Mouse (Mus musculus): ENCODE measurements at regions not wholly inside any gene's neighbourhood (a gene's known extent, or its start where the extent isn't known, plus 50 kb on each side); places are given as distances from the start of the nearest gene placed in this dataset.

- in situ Hi-C loops (cut with MboI; ENCODE audit: low pct_unique_long_range_greater_than_20kb in 1 of 2, low sequenced_read_pairs in 2 of 2, unreplicated experiment in 1 of 2), result no loop called here
Measured at GRCm38 (mm10) chr3:130863376-130863775, 133.2 kb upstream of the Rpl34 start.

DNA sequence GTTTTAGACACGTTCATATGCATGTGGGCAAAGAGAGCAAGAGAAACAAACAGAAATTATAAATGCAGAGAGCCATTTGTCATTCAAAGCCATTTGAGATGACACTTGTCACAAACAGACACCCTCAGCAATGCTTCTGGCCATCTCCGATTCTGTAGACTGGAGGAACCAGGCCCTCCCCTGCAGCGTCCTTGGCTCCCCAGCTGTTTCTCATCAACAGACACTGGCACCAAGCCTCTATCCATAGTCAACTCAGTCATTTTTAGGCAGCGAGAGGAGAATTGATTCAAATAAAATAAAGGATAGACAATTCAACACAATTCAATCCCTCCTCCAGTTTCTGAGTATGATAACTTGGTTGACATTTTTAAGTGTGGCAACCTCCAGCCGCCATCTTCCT is 130.1 kb upstream of the Rpl34 start:
- in situ Hi-C loops (cut with MboI; ENCODE audit: low pct_unique_long_range_greater_than_20kb in 1 of 2, low sequenced_read_pairs in 2 of 2, unreplicated experiment in 1 of 2), result no loop called here

DNA sequence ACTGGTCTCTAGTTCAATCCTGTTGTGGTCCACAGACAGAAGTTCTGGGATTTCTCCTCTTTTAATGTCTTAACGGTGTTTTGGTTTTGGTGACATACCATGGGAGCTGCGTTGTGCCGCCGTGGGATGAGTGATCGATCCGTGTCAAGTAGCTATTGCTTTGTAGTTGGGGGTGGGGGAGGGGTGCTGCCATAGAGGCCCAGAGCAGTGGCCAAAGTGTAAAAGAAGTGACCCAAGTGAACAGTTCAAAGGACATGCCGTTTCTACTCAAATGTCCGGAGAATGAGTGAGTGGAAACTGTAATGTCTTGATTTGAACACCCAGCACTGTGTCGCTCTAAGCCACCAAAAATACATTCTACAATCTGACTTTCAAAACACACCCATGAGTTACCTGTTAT is 123.7 kb upstream of the Rpl34 start:
- in situ Hi-C loops (cut with MboI; ENCODE audit: low pct_unique_long_range_greater_than_20kb in 1 of 2, low sequenced_read_pairs in 2 of 2, unreplicated experiment in 1 of 2), result no loop called here

- in situ Hi-C loops (cut with MboI; ENCODE audit: low pct_unique_long_range_greater_than_20kb in 1 of 2, low sequenced_read_pairs in 2 of 2, unreplicated experiment in 1 of 2), result no loop called here
Measured at GRCm38 (mm10) chr3:130850766-130851308, 120.6 kb upstream of the Rpl34 start.

DNA sequence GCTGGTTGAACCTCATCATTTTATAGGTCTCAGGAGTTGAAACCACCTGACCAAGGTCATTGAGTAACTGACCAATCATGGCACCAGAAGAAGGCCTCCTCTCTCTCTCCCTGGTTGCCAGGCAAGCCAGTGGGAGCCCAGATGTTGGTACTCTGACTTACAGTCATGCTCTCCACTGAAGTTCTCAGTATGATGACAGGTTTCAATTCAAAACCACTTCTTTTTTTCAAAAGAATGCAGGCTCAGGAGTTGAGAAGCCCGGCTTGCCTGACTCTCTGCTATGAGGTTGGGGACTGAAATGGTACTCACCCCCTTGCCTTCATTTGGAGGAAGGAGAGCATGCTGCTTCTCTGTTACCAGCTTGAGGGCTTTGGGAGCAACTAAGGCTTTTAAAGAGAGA is 111.6 kb upstream of the Rpl34 start:
- in situ Hi-C loops (cut with MboI; ENCODE audit: low pct_unique_long_range_greater_than_20kb in 1 of 2, low sequenced_read_pairs in 2 of 2, unreplicated experiment in 1 of 2), result no loop called here

- in situ Hi-C loops (cut with MboI; ENCODE audit: low pct_unique_long_range_greater_than_20kb in 1 of 2, low sequenced_read_pairs in 2 of 2, unreplicated experiment in 1 of 2), result no loop called here
Measured at GRCm38 (mm10) chr3:130839924-130840440, 109.8 kb upstream of the Rpl34 start.

DNA sequence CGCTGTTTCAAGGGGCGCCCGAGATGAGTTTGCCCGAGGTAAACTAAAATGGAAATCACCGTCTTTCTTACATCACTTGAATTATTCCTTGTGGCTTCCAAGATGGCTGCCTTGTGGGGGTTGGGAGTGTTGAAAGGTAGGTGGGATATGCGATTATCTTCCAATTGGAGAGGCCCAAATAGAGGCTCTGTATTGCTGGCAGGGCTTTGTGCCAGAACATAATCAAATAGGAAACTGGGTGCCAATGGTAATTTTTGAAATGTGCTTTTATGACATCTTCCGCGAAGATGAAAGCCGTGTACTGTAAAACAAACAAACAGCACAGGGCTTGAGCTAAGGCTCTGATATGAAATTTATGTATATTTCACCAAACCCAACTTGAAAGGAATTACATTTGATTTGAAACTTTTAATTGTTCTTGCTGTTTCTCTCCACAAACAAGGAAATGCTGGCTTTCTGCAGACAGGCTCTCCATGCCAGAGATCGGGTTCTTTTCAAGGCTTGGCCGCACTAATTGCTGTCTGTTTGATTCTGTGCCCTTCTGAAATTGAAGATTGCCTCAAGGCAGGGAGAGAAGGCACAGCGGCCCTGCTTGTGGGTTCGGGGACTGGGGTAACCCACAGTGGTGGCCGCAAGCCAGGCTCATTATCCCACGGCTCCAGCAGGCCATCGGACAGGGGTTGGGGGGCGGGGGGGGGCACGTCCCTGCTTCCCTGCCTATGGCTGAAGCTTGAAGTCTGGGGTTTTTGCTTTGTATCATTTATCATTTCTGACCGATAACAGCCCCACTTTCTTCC is 108.6 kb upstream of the Rpl34 start:
- in situ Hi-C loops (cut with MboI; ENCODE audit: low pct_unique_long_range_greater_than_20kb in 1 of 2, low sequenced_read_pairs in 2 of 2, unreplicated experiment in 1 of 2), result no loop called here

DNA sequence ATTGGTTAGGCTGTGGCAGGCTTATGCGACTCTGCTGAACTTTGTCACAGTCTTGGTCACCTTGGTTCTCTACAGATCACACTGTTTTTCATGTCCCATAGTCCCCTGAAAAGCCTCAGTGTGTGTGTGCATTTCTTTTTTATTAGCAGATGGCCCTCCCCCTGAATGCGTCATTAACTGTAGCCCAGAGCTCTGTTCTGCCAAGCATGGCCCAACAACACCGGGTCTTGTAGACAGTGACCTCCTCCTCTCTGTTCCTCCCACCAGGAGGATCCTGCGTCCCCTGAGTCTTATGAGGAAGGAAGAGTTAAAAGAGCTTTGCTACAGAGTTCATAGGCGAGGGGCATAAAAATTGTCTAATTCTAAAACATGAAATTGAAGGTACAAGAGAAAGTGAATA is 103.5 kb upstream of the Rpl34 start:
- in situ Hi-C loops (cut with MboI; ENCODE audit: low pct_unique_long_range_greater_than_20kb in 1 of 2, low sequenced_read_pairs in 2 of 2, unreplicated experiment in 1 of 2), result no loop called here

GRCm38 (mm10) chr3:130833082-130833481 is 102.9 kb upstream of the Rpl34 start:
- in situ Hi-C loops (cut with MboI; ENCODE audit: low pct_unique_long_range_greater_than_20kb in 1 of 2, low sequenced_read_pairs in 2 of 2, unreplicated experiment in 1 of 2), result no loop called here

DNA sequence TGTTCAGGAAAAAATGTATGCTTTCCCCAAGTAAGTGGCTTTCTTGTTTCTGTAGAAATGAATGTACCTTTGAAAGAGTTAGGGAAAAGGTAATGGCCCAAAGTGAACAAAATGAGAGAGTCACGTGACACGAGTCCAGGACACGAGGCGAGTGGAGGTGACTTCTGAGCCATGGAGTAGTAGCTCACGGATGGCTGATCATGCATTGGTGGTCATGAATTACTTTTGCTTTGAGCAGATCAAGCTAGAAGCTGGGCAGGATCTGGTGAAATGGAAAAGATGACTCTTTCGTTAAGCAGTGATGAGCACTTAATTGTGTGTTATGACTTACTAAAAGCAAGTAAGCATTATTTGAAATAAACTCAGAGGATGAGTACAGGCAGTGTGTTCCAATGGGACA is 101.6 kb upstream of the Rpl34 start:
- in situ Hi-C loops (cut with MboI; ENCODE audit: low pct_unique_long_range_greater_than_20kb in 1 of 2, low sequenced_read_pairs in 2 of 2, unreplicated experiment in 1 of 2), result no loop called here

DNA sequence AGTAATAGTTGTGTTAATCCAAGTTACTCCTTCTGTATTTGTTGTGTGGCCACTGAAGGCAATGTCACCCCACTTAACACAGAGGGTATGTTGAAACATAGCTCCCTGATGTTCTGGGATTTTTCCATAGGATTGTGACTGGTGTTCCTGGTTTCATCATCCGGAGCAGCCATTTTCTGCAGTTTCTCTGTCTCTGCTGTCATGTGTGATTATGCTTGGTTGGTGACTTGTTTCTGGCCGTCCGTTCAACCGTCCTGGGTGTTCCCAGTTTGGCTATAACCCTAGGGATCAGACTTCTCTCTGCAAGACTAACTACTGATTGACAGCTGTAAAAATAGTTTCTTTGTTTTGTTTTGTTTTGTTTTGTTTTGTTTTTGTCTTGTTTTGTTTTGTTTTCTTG is 98.1 kb upstream of the Rpl34 start:
- in situ Hi-C loops (cut with MboI; ENCODE audit: low pct_unique_long_range_greater_than_20kb in 1 of 2, low sequenced_read_pairs in 2 of 2, unreplicated experiment in 1 of 2), result no loop called here

- in situ Hi-C loops (cut with MboI; ENCODE audit: low pct_unique_long_range_greater_than_20kb in 1 of 2, low sequenced_read_pairs in 2 of 2, unreplicated experiment in 1 of 2), result no loop called here
Measured at GRCm38 (mm10) chr3:130827934-130828333, 97.7 kb upstream of the Rpl34 start.

DNA sequence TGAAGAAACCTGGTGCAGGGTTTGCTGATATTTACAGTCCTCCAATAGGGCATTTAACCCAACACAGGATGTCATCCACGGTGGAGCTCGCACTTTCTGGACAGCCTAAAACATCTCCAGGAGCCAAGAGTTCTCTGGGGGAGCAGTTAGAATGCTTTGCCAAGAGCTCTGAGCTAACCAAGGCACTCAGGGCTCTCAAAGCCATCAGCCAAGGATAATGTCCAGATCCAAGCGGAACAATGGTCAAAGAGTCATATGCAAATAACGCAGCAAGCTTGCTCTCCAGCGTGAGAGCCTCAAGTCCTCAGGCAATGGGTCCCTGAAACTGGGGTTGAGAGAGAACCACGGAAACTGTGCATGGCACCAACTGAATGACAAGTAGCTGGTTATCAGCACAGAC is 96.8 kb upstream of the Rpl34 start:
- in situ Hi-C loops (cut with MboI; ENCODE audit: low pct_unique_long_range_greater_than_20kb in 1 of 2, low sequenced_read_pairs in 2 of 2, unreplicated experiment in 1 of 2), result no loop called here

DNA sequence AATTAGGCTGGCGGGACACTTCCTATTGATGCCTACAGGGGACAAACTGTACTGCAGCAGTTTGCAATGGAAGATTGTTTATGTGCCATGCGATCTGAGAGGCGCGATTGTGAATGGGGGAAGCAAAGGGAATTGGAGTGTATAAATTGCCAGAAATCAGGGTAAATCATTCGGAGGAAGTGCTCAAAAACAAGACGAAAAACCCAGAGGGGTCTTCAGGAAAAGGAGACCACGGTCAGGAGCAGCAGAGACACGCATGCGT is 89.6 kb upstream of the Rpl34 start:
- in situ Hi-C loops (cut with MboI; ENCODE audit: low pct_unique_long_range_greater_than_20kb in 1 of 2, low sequenced_read_pairs in 2 of 2, unreplicated experiment in 1 of 2), result no loop called here

GRCm38 (mm10) chr3:130819031-130819836 is 89.0 kb upstream of the Rpl34 start:
- in situ Hi-C loops (cut with MboI; ENCODE audit: low pct_unique_long_range_greater_than_20kb in 1 of 2, low sequenced_read_pairs in 2 of 2, unreplicated experiment in 1 of 2), result no loop called here

DNA sequence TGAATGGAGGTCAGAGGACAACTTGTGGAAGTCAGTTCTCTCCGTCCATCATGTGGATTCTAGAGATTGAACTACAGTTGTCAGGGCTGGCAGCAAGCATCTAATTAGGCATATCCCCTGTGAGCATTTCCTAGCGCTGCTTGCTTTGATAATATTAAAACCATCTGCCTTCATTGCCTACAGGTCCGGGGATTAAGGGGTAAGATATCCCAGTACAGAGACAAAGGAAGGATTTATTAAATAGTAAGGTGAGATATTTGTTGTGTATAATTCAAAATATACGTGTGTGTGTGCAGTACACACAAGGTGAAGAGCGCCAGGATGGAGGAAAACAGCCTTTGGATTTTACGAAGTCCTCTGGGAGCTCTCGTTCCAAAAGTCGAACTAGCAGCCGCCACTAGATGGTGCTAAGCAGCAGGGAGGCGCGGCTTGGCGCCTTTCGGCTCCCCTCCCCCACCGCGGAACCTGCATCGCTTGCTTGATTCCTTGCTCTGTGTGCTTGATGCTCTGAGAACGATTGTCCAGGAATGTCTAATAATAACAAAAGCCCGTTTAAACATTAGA is 88.4 kb upstream of the Rpl34 start:
- in situ Hi-C loops (cut with MboI; ENCODE audit: low pct_unique_long_range_greater_than_20kb in 1 of 2, low sequenced_read_pairs in 2 of 2, unreplicated experiment in 1 of 2), result no loop called here

GRCm38 (mm10) chr3:130809696-130810665 is 79.8 kb upstream of the Rpl34 start:
- in situ Hi-C loops (cut with MboI; ENCODE audit: low pct_unique_long_range_greater_than_20kb in 1 of 2, low sequenced_read_pairs in 2 of 2, unreplicated experiment in 1 of 2), result no loop called here

DNA sequence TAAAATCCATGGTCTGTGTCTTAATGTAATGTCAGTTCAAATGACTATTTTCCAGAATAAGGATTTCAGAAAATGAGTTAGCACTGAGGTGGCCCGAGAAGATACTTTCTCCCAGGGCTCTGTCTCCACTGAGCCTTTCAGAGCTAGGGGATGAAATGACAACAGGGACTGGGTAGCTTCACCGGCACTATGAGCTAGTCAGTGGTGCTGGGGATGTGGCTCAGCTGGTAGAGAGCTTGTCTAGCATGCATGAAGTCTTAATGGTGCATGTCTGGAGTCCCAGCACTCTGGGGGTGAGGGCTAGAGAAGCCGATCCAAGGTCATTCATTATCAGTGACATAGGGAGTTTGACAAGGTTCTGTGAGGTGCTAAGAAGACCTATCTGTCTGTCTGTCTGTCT is 75.1 kb upstream of the Rpl34 start:
- in situ Hi-C loops (cut with MboI; ENCODE audit: low pct_unique_long_range_greater_than_20kb in 1 of 2, low sequenced_read_pairs in 2 of 2, unreplicated experiment in 1 of 2), result no loop called here

All from mouse embryonic stem cell (cell line).